Mouse (Mus musculus) spleen, adult 2 months (tissue): ENCODE results near the gene Apc2.

Source experiments
- CTCF ChIP-seq: fragments of 200-500 bp; IDR thresholded peaks from 2 replicates; pipeline ENCODE4 v1.5.1; 2011; ENCODE audit warnings: mild to moderate bottlenecking, inconsistent platforms; ENCODE audit not compliant: insufficient read depth, insufficient read length, insufficient replicate concordance; ENCODE audit errors: extremely low read depth
- POLR2A ChIP-seq: fragments of 200-500 bp; IDR thresholded peaks from 2 replicates; pipeline ENCODE4 v1.6.1; 2011; ENCODE audit warnings: low read depth, low read length, inconsistent platforms

DNA sequence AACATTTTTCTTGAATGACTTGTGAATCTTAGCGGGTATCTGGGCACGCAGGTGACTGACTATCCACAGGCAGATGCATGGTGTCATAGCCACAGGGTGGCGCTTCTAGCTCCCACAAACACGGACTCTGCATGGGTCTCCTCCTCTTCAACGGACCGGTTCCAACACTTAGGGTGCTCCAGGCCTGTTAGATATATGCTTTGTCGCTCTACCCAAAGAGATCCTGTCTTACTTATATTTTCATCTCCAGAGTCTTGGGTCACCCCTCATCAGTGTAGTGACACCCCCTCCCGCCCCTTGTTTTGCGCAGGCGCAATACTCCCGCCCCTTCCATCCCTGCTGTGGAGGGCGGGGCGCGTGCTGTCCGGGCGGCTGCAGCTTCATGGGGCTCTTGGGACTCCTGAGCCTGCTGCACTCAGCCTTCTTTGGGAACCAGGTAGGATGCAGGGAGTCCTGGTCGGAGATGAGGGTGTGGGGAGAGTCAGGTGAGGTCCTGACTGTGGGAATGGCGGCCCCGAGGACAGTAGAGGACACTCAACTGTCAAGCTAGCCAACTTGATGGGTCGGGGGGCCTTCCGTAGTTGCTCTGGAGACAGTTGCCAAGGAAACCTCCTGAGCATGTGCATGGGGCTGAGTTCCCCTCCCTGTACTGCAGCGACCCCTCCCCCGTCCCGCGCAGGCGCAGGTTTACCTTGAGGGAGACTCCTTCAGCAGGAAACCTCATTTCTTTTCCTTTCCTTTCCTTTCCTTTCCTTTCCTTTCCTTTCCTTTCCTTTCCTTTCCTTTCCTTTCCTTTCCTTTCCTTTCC is at the start of gene Apc2:
- no peak for TF ChIP-seq POLR2A
- peak; percentile 62; the same call in 1 of the 2 replicates for TF ChIP-seq CTCF
